In genomic region chr2:69924943-69925342, GRCm38 (mm10) we compare ENCODE assay signal across 23 mouse cellular contexts. TPM values are rescaled to one million over a fixed set of nuclear protein-coding genes. Genes with fewer than 3 reads are reported as not detected.
DNase-seq lines count a peak whose midpoint lies in the region; ATAC-seq and TF ChIP-seq lines count a peak whose summit lies in the region.
"Had no signal": no experiment of that assay in that cellular context is flagged by ENCODE, and none has a peak within 500 bp of the region (broad histone marks: within the 10 kb centered on the region; RNA-seq: fewer than 3 reads in every experiment).

No protein-coding gene starts in this region.

- H3K27me3 ChIP-seq in MEL (ENCODE audit: control insufficient read depth in 1 of 2, insufficient read depth in 2 of 2, low read length in 2 of 2), result no peaks in the 10 kb centered on the region
- no peaks in the 10 kb centered on the region for H3K27me3 ChIP-seq in liver, embryonic 15.5 days
- no peaks in the 10 kb centered on the region for H3K27me3 ChIP-seq in hindbrain, embryonic 11.5 days (ENCODE audit: control insufficient read depth, insufficient read depth, low read length)
- H3K27me3 ChIP-seq: embryonic facial prominence, embryonic 12.5 days; heart, embryonic 12.5 days; hindbrain, embryonic 13.5 days; limb, embryonic 13.5 days; midbrain, embryonic 15.5 days had no signal

- DNase-seq in MEL (ENCODE audit: low read depth, low spot score), result peak; percentile 17
- DNase-seq in c-Kit-positive CD71-negative TER-119-negative erythroid progenitor cells, embryonic 14.5 days (ENCODE audit: low read depth), result peak; percentile 3
- no peak for DNase-seq in layer of hippocampus, postnatal 14 days (ENCODE audit: low spot score in 2 of 2)
- no peak for DNase-seq in natural killer cell, adult 2 months (ENCODE audit: low spot score in 2 of 2)
- no peak for DNase-seq in hindbrain, embryonic 11.5 days (ENCODE audit: low spot score)
- DNase-seq in thymus, postnatal 4 days, result no peak
- DNase-seq: adrenal gland, adult 8-10 months; cerebellum, adult 9-11 months; heart, postnatal 10 days; kidney, adult 8-10 months; kidney, postnatal 14 days; layer of hippocampus, postnatal 36 days; lung, embryonic 14.5 days; lung, postnatal 36 days had no signal

- TF ChIP-seq CTCF in MEL (IDR thresholded peaks at IDR 0.05 in 2 of 3, conservative IDR thresholded peaks at IDR 0.05 in 1 of 3; ENCODE audit: control insufficient read depth in 1 of 3, insufficient read depth in 1 of 3, low read depth in 2 of 3, low read length in 3 of 3, poor library complexity in 1 of 3, severe bottlenecking in 1 of 3), result no peak

- no peak for TF ChIP-seq EP300 in MEL (IDR thresholded peaks at IDR 0.05; ENCODE audit: low read depth in 1 of 2, low read length in 2 of 2)

- no peaks in the 10 kb centered on the region for H3K9me3 ChIP-seq in MEL (replicated peaks; ENCODE audit: insufficient read depth, low read length)
- no peaks in the 10 kb centered on the region for H3K9me3 ChIP-seq in liver, embryonic 15.5 days (replicated peaks)
- H3K9me3 ChIP-seq in hindbrain, embryonic 11.5 days (ENCODE audit: control insufficient read depth, low read length), result no peaks in the 10 kb centered on the region
- H3K9me3 ChIP-seq: embryonic facial prominence, embryonic 12.5 days; heart, embryonic 12.5 days; hindbrain, embryonic 13.5 days; limb, embryonic 13.5 days; midbrain, embryonic 15.5 days had no signal

- TF ChIP-seq RAD21 in MEL (IDR thresholded peaks at IDR 0.05; ENCODE audit: low read depth, low read length), result no peak

- H3K4me1 ChIP-seq in MEL (ENCODE audit: control insufficient read depth in 1 of 2, insufficient read depth in 2 of 2, low read length in 2 of 2), result peaks cover 0 to 6% of the 10 kb centered on the region in 2 experiments; a peak in 1 of 4 replicates
- H3K4me1 ChIP-seq in liver, embryonic 15.5 days (replicated peaks), result peaks cover 12% of the 10 kb centered on the region
- no peaks in the 10 kb centered on the region for H3K4me1 ChIP-seq in hindbrain, embryonic 11.5 days (replicated peaks; ENCODE audit: control insufficient read depth, insufficient read depth, low read length)
- H3K4me1 ChIP-seq: embryonic facial prominence, embryonic 12.5 days; heart, embryonic 12.5 days; hindbrain, embryonic 13.5 days; limb, embryonic 13.5 days; midbrain, embryonic 15.5 days had no signal

- peak; percentile 82 for ATAC-seq in erythroid progenitor cell, adult 5-6 weeks (replicated peaks; ENCODE audit: low FRiP score, poor library complexity, severe bottlenecking)
- ATAC-seq in liver, embryonic 15.5 days (ENCODE audit: insufficient read depth), result peak; percentile 94
- ATAC-seq in hindbrain, embryonic 11.5 days (ENCODE audit: low FRiP score), result no peak
- ATAC-seq: forebrain, embryonic 14.5 days; midbrain, embryonic 15.5 days had no signal

- no peak overlapping the region for H3K27ac ChIP-seq in MEL (ENCODE audit: control insufficient read depth, low read depth, low read length)
- no peak overlapping the region for H3K27ac ChIP-seq in liver, embryonic 15.5 days (replicated peaks)
- H3K27ac ChIP-seq in hindbrain, embryonic 11.5 days (ENCODE audit: low read depth, low read length), result no peak overlapping the region
- H3K27ac ChIP-seq: embryonic facial prominence, embryonic 12.5 days; hindbrain, embryonic 13.5 days; limb, embryonic 13.5 days; midbrain, embryonic 15.5 days had no signal

- no peaks in the 10 kb centered on the region; the same call in 1 of the 2 replicates for H3K79me2 ChIP-seq in MEL (ENCODE audit: control insufficient read depth, insufficient read depth, low read length, poor library complexity)

- H3K4me3 ChIP-seq in MEL (ENCODE audit: control insufficient read depth in 1 of 2, insufficient read depth in 1 of 2, low read depth in 2 of 2, low read length in 2 of 2), result no peak overlapping the region
- H3K4me3 ChIP-seq in liver, embryonic 15.5 days (replicated peaks), result no peak overlapping the region
- H3K4me3 ChIP-seq in hindbrain, embryonic 11.5 days (ENCODE audit: low read depth, low read length), result no peak overlapping the region
- H3K4me3 ChIP-seq: embryonic facial prominence, embryonic 12.5 days; heart, embryonic 12.5 days; hindbrain, embryonic 13.5 days; limb, embryonic 13.5 days; midbrain, embryonic 15.5 days; myocyte had no signal

- TF ChIP-seq POLR2A in MEL (IDR thresholded peaks at IDR 0.05; ENCODE audit: control insufficient read depth in 1 of 2, insufficient read depth in 1 of 2, low read depth in 1 of 2, low read length in 2 of 2, poor library complexity in 1 of 2), result no peak

- H3K36me3 ChIP-seq in MEL (ENCODE audit: control insufficient read depth in 1 of 2, insufficient read depth in 2 of 2, low read length in 2 of 2), result peaks cover 2 to 8% of the 10 kb centered on the region in 2 experiments
- peaks cover 34% of the 10 kb centered on the region for H3K36me3 ChIP-seq in liver, embryonic 15.5 days (replicated peaks)
- H3K36me3 ChIP-seq in hindbrain, embryonic 11.5 days (ENCODE audit: control insufficient read depth, insufficient read depth, low read length), result no peaks in the 10 kb centered on the region

- peak overlapping the region; percentile 23 for H3K4me2 ChIP-seq in liver, embryonic 15.5 days
- no peak overlapping the region for H3K4me2 ChIP-seq in hindbrain, embryonic 11.5 days (replicated peaks; ENCODE audit: low read depth, low read length)
- H3K4me2 ChIP-seq: embryonic facial prominence, embryonic 12.5 days; heart, embryonic 12.5 days; hindbrain, embryonic 13.5 days; limb, embryonic 13.5 days; lung, embryonic 14.5 days; midbrain, embryonic 15.5 days had no signal

- H3K9ac ChIP-seq in MEL (ENCODE audit: control insufficient read depth, low read depth, low read length, poor library complexity, severe bottlenecking), result no peak overlapping the region
- H3K9ac ChIP-seq in liver, embryonic 15.5 days, result no peak overlapping the region
- no peak overlapping the region for H3K9ac ChIP-seq in hindbrain, embryonic 11.5 days (ENCODE audit: low read depth, low read length)
- H3K9ac ChIP-seq: embryonic facial prominence, embryonic 12.5 days; heart, embryonic 12.5 days; hindbrain, embryonic 13.5 days; limb, embryonic 13.5 days; lung, embryonic 14.5 days; midbrain, embryonic 15.5 days had no signal

- WGBS in liver, embryonic 15.5 days (ENCODE audit: insufficient replicate concordance), result 19% methylated on average over 3 of the region's 3 CpGs
- 86% methylated on average over 3 of the region's 3 CpGs for WGBS in hindbrain, embryonic 11.5 days

TF ChIP-seq in MEL, 35 proteins besides CTCF, POLR2A, EP300 and RAD21:
- TF ChIP-seq TAL1 (IDR thresholded peaks at IDR 0.05; ENCODE audit: low read length) (peak; percentile 25; the same call in 1 of the 2 replicates), ZNF384 (IDR thresholded peaks at IDR 0.05; ENCODE audit: low read depth, low read length) (no peak), JUND (IDR thresholded peaks at IDR 0.05; ENCODE audit: low read depth, low read length) (no peak)

RNA-seq across cellular contexts. Expression of gene Ubr3, which starts 27.9 kb away (rescaled TPM):
- total RNA-seq in MEL (2012; rRNA removed), result 10.1 and 13.5 TPM in 2 replicates
- 100 to 1,000 TPM in 1 of 2 experiments, 10 to 100 TPM in 1; 25.3 to 188 TPM for polyA plus RNA-seq in MEL (2012; ENCODE audit: insufficient read depth in 1 of 2, insufficient read length in 2 of 2, low read depth in 1 of 2, low replicate concordance in 2 of 2, missing spikeins in 1 of 2)
- 70.3 and 101 TPM in 2 replicates for total RNA-seq in erythroid progenitor cell, adult 5-6 weeks (2015; ENCODE audit: low replicate concordance)
- 53.0 and 72.6 TPM in 2 replicates for total RNA-seq in erythroid progenitor cell, adult 5-6 weeks (2017; ENCODE audit: low replicate concordance)
- polyA plus RNA-seq in liver, embryonic 15.5 days (2015; fragmentation: Nextera tagmentation; extraction: Ambion mirVana), result 5.5 and 5.6 TPM in 2 replicates
- total RNA-seq in layer of hippocampus, postnatal 14 days (2021), result 100 to 1,000 TPM; 132 to 136 TPM
- 16.9 and 18.2 TPM in 2 replicates for polyA plus RNA-seq in hindbrain, embryonic 11.5 days (2014; fragmentation: Nextera tagmentation; extraction: Ambion mirVana)

RNA-seq across cellular contexts. Expression of gene Mettl5, which starts 39.5 kb away (rescaled TPM):
- 27.5 and 32.3 TPM in 2 replicates for total RNA-seq in MEL (2012; rRNA removed)
- 10 to 100 TPM in 1 of 2 experiments, not detected in 1; 29.2 TPM for polyA plus RNA-seq in MEL (2012; ENCODE audit: insufficient read depth in 1 of 2, insufficient read length in 2 of 2, low read depth in 1 of 2, low replicate concordance in 2 of 2, missing spikeins in 1 of 2)
- total RNA-seq in erythroid progenitor cell, adult 5-6 weeks (2015; ENCODE audit: low replicate concordance), result 18.0 and 22.7 TPM in 2 replicates
- total RNA-seq in erythroid progenitor cell, adult 5-6 weeks (2017; ENCODE audit: low replicate concordance), result 14.1 and 25.4 TPM in 2 replicates
- polyA plus RNA-seq in liver, embryonic 15.5 days (2015; fragmentation: Nextera tagmentation; extraction: Ambion mirVana), result 24.1 and 29.1 TPM in 2 replicates
- total RNA-seq in layer of hippocampus, postnatal 14 days (2021), result 10 to 100 TPM; 13.4 to 16.6 TPM
- 41.6 and 41.7 TPM in 2 replicates for polyA plus RNA-seq in hindbrain, embryonic 11.5 days (2014; fragmentation: Nextera tagmentation; extraction: Ambion mirVana)

Comparison
In these comparisons a context has a peak if more than half of its experiments do, and no peak if none do; other contexts are left out.
1. DNase-seq: peak in MEL (single experiment) and c-Kit-positive CD71-negative TER-119-negative erythroid progenitor cells, embryonic 14.5 days (single experiment); none in layer of hippocampus, postnatal 14 days (0 of 2), natural killer cell, adult 2 months (0 of 2), hindbrain, embryonic 11.5 days (single experiment) and thymus, postnatal 4 days (single experiment).